Mouse (Mus musculus): Measurements from ENCODE around the gene Slc46a2. TPM values are rescaled to one million over a fixed set of nuclear protein-coding genes. Genes with fewer than 3 reads are reported as not detected.

Slc46a2 gene
- polyA plus RNA-seq (2012; rRNA removed): 10.6 and 15.8 TPM in 2 replicates

DNA sequence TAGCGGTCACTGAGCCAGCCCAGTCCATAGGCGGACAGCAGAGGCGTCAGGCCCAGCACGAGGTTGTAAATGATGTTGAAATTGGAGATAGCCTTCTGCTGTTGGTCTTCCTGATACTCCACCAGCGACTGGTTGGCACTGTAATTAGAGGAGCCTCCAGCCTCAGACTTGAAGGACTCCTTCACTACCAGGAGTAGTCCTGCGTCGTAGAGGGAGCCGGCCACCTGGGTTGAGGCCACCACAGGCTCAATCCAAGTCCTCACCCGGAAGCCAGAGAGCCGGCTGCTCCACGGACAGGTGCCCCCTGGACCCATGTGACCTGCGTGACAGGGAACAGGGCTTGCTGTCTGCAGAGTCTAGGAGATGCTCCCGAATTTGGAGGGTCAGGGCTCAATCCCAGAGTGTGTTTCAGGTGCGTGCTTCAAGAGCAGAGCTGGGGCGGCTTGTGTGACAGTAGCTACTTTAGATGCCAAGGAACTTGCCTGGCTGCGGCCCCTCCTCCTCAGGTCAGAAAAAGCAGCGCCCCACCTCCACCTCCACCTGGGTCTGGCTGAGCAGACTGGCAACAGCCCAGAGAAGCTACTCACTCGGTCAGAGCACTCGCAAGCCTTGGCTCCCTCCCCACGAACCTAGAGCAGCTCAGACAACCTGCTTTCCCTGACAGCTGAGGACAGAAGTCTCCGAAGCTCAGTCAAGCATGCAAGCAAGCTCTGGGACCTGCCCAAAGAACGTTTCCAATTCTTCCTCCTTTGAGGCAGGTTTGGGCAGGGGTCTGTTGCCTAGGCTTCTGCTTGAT, at the start of gene Slc46a2:
Gene Slc46a2 (minus strand): TSS at position 449 of the 796 bp plus-strand sequence.
- no peak for DNase-seq (ENCODE audit: low read depth)

DNA sequence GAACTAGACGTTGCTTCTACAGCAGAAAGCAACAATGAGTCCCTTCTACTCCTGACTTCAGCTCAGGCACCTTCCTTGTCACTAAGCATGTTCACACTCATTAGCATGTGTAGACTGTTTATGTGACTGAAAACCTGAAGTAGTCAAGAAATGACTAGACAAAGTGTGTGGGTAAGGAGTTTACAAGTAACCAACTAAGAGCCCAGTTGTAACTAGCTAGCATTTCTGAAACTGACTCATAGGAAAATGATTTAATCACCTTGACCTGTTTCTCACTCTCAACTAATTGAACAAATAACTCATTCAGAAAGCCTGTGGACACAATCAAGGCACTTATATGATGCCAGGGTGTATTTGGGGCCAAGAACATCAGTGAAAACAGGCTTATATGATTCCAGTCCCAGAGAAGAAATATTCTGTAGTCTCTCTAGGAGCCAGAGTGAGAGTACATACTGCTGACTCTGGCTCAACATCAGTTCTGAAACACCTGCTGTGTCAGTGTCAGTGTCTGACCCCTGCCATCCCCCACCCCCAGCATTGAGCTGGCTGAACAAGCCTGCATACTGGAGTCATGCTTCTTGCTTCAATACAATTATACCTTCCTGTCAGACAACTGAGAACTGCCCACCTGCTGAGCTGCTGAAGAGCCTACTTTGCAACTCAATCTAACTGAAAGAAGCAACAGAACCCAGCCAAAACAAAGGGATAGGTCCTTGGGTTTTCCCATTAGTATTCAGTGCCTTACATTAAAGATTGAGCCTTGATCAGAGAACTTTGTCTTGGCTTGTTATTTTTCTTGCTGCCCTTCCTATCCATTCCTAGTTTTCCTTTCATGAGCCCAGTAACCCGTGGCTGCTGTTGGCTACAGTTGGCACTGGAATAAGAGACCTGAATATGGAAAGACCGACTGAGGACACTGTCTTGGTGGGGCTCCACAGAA, 48.8 kb upstream of the Slc46a2 start, which contains the start of gene Mup6:
Gene Mup6 (plus strand): TSS at position 890 of the 940 bp plus-strand sequence.
- no peak for DNase-seq (ENCODE audit: low read depth)

DNA sequence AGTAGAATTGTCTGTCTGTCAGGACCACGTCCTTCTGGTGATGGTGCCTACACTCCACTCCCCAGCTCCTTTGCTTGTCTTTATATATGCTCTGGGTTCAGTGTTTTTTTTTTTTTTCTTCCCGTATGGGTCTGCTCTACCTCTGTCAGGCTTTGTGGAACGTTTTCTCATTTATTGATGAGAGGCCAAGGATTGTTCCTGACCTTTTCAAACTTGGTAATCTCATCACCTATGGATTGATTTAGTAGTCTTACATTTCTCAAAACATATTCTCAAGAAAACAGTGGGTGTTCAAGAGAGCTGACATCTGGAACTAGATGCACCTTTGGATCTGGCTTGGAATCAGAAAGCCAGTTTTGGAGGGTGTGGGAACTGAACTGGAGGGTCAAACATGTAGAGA, 45.8 kb upstream of the Slc46a2 start, which contains the start of gene Mup4:
Gene Mup4 (minus strand): TSS at position 101 of the 400 bp plus-strand sequence.
- DNase-seq (ENCODE audit: low read depth): no peak

DNA sequence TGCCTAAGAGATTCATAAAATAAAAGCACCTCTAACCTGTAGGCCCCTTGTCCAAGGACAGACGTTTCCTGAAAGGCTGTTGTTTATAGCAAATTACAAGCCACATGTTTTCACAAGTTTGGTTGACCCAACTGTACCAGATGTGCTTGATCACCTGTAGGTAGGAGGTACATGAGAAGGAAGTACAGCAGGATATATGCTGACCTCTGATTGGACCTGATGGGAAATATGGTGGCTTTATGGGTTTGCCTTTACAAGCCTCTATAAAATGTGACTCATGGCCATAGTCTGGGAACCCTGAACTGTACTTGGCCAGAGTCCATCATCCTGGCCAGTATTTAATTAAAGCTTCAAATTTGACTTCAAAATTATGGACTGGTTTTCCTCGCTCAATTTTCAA, 22.7 kb upstream of the Slc46a2 start:
- no peak for DNase-seq (ENCODE audit: low read depth)

DNA sequence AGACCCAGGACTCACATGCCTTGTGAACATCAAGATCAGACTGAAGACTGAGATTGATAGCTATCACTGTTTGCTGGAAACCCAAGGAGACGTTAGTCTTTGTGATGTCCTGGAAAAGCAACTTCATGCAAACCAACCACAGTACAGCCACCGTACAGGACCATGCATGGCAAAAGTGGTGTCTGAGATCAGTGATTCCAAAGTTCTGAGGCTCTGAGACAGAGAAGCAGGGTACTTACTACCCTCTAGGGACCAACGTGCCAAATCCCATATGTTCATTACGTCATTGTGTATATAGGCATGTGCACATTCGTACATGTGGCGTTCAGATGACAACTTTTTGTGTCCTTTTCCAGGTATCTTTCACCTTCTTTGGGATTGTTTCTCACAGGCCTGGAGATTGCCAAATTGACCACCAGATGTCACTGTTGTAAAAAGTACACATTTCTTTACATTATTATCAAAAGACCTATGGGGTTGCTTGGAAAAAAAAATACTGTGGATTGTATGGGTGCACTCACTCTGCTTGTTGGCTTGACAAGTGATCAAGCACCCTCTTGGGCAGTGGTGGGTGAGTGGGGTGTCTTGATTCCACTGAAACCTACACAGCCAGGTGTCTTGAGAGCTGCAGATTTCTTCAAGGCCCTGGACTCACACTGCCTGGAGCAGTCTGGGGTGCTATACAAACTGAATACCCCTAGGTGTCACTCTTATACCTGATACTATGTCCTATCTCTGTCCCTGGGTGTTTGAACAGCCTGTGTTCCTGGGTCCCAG, 17.8 kb upstream of the Slc46a2 start:
- no peak for DNase-seq (ENCODE audit: low read depth)

DNA sequence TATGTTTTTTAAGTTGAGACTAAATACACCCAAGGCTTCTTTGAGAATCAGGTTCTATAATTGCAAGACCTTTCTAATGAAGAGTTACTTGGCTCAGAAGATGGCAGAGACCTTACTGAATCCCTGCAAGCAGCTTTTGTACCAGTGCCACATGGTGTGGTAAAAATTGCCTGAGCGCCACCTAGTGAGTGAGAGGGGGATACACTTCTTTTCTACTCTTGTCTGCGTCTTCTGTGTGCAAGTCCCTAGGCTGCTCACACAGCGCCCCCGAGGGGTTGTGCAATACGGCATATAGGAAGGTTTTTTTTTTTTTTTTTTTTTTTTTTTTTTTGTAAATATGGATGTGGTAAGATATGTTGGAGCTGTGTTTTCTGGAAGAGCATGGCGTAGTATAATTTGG, 13.5 kb upstream of the Slc46a2 start:
- DNase-seq (ENCODE audit: low read depth): no peak

DNA sequence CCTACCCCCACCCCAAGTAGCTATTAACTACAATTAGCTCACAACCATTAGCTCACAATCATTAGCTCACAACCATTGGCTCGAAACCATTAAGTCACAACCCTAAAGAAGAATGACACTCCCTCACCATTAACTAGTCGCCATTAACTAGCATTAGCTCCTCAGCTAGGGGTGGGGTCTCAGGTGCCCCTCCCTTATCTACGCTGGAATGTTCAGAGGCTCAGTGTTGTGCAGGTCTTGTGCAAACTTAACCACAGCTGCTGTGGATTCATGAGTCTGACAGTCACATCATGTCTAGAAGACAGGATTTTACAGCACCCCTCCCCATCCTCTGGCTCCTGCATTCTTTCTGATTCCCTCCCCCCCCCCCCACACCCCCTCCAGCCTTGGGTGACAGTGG, 12.8 kb upstream of the Slc46a2 start:
- DNase-seq (ENCODE audit: low read depth): no peak

DNA sequence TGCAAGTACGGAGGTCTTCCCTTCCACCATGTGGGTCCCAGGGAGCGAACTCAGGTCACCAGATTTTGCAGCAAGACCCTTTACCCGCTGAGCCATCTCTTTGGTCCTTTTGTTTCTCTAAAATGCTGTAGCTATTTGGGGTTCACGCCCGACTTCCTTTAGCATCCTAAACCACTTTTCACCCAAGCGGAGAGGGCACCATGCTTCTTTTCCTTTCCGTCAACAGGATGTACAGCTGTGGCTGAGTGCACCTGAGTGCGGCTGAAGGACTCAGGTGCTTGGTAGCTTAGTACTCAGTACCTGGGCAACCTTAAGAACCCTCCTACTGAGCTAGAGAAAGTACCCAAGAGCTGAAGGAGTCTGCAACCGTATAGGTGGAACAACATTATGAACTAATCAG, 10.2 kb upstream of the Slc46a2 start:
- DNase-seq (ENCODE audit: low read depth): no peak

DNA sequence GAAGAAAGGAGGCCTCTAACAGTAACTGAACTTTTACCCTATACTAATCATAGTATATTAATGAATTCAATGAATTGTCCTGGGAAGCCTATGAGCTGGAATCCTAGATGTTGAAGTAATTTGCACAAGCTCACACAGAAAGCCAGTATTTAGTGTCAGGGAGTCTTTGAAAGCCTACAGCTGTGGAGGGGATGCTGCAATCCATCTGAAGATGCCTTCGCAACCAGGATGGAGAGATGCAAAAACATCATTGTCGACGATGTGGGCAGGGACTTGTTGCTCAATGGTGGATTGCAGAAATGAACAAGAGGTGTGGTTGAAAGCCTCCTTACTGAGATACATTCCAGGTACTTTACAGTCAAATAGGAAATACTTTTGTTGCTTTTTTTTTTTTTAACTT, 3.1 kb upstream of the Slc46a2 start:
- DNase-seq (ENCODE audit: low read depth): no peak

DNA sequence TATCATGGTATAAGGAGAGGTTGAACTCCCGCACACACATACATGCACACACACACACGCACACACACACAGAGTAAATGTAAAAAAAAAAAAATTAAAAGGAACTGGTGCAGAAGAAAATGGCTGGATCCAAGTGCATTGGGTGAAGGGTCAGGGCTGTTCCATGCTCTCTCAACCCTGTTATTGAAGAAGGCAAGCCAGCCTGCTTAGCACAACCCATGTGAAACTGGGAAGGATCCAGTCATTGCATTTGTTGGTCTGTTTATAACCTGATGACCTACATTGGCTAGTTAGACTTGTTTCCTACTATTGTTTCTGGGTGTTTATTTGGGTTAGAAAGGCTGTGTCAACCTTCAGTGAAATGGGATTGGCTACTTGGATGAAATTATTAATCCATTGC, 6.1 kb downstream of the Slc46a2 start:
- no peak for DNase-seq (ENCODE audit: low read depth)

DNA sequence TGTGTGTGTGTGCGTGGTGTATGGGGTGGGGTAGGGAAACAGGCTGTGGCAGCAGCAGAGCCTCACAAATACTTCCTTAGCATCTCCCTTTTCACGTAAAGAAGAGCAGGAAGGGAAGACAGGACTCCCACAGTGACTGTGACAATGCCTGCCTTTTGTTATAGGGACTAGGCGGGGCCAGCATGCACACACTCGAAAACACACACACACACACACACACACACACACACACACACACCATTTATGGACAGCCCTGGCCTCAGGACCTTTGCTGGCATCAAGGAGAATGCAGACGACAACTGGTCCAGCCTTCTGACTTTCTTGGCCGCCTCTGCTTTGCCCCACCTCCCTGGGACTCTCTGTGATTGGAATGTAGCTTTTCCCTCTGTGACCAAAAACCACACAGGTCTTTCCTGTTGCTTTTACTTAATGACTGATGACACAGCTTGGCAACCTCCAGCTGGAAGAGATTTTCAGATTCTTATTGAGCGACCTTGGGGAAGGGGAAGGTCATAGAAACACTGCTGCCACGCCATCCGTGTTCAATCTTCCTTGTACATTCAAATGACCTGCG, 7.1 kb downstream of the Slc46a2 start:
- DNase-seq (ENCODE audit: low read depth): no peak

DNA sequence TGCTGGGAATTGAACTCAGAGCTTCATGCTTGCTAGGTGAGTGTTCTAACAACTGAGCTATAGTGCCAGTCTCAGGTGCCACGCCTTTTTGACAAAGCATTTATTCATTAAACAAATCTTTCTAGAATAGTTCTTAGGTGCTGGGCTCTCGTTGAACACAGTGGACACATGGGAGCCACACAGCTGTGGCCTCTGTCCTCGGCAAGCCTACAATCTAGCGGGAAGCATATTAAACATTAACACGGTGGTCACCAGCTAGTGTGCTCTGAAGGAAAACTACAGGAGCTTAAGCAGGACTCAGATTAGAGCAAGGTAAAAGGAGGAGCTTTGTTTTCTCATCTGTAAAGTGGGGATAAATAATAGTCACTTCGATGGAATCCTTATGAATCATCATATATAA, 7.8 kb downstream of the Slc46a2 start:
- no peak for DNase-seq (ENCODE audit: low read depth)

DNA sequence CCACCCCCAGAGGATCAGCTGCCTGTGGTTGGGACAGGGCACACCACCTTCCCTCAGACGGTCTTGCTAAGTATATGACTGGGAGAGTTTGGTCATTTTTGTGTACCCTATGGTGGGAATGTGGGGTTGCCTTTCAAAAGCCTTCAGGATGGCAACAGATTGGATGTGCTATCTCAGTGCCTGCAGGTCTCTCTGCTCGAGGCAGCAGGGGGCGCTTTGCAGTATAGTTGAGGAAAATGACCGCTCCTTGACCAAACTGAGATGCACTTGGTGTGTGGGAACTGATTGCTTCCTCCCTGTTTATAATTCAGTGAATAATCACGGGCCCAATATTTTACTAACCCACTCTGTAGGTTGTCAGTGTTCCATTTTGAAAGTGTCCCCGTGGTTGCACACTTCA, 12.3 kb downstream of the Slc46a2 start:
- DNase-seq (ENCODE audit: low read depth): no peak

DNA sequence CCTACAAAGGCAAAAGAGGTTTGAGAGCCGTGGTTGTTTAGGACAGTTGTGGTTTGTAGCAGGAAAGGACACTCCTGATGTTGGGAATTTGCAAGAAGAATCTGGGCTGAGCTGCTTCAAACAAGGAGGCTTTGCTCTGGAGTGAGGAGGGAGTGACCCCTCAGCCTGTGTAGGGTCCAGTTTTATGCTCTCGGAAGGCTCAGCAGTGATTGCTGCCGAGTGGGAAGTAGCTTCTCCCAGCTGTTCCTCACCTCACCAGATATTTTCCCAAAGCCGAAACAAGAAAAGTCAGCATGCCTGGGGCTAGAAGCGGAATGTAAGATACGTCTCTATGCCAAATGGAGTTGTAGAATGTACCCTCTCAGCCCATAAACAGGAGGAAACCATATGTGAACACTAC, 13.0 kb downstream of the Slc46a2 start:
- DNase-seq (ENCODE audit: low read depth): no peak

DNA sequence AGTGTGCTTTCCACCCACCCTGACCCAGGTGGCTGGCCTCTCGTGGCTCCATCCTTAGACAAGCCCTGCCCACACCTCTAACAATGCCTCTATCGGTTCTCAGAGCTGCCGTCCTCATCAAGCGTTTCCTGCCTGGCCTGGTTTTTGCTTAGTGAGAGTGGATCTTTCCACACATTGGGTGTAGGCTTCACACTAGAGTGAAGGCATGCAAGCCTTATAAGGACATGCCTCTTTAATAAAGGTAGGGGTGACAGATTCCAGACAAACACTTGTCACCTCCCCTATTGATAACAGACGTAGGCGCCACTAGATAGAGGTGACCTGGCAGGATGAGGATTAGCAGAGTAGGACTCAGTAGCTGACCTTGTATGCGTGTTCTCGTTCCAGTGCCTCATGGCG, 16.3 kb downstream of the Slc46a2 start:
- no peak for DNase-seq (ENCODE audit: low read depth)

DNA sequence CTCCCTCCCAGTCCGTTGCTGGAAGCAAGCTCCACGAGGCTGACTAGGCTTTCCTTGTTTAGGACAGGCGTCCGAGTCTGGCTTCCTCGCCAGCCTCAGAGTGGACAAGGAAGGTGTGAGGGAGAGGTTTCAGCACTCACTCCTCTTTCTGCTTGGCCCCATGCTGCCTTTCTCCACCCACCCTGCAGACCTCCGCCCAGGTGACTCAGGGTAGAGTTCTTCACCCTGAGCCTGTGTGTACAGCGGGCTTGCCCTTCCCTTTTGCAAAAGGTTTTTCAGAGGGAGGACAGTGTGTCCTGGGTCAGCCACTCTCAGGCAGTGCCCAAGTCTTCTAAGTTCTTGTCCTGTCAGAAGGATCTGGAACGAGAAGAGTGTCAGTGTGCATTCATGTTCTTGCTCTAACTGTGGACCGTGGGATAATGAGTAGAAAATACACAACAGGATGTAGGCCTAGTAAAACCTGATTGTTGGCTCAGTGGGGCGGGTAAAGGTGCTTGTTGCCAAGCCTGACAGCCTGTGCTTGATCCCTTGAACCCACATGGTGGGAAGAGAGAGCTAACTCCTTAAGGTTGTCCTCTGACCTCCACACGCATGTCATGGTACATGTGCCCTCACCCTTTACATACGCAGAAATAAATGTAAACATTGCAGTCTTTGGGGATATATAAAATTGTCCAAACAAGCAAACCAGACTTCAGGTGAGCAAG, 16.9 kb downstream of the Slc46a2 start:
- DNase-seq (ENCODE audit: low read depth): no peak

DNA sequence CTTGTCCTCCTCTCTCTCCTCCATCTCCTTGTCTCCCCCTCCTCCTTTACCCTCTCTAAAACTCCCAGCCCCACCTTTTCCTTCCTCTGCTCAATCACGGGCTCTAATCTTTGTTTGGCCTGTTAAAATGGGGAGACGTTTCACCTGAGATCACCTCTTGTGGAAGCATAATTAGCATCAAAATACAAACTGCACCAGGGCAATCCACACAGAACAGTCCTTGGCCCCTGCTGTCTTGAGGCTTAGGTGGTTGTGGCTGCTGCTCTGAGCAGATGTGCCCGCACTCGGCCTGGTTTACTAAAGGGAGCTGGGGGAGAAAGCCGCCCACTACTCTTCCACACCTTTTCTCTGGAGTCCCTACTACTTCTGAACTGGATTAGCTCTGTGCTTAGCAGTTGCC, 18.9 kb downstream of the Slc46a2 start:
- DNase-seq (ENCODE audit: low read depth): no peak

DNA sequence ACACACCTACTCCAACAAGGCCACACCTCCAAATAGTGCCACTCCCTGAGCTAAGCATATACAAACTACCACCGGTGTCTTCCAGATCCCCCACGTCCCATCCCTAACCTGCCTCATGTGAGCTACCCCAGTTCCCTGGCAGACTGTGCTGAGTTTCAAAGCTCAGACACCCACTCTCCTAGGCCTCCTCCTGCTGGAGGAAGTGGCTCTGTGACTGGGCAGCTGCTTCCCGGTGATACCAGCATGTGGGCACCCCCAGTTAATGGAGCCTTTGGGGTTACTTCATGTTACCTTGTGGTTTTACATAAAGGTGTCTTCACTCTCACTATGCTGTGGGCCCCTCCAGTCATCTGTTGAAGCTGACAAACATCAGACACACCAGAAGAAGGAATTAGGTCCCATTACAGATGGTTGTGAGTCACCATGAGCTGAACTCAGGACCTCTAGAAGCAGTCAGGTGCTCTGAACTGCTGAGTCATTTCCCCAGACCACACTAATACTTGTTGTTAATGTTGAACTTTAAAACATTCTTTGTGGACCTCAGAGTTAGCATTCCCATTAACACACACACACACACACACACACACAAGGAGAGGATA, 19.8 kb downstream of the Slc46a2 start:
- no peak for DNase-seq (ENCODE audit: low read depth)

DNA sequence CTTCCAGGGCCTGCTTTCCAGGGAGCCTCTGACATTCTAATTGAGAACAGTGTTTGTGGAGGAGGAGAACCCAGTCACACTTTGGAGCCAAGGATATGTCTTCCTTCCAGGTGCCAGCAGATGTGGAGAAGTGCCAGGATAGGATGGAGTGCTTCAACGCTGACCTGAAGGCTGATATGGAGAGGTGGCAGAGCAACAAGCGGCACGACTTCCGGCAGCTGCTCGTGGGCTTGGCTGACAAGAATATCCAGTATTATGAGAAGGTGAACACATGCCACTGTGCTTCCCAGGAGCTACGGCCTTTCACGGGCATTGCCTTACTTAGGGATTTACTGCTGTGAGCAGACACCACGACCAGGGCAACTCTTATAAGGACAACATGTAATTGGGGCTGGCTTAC, 20.4 kb downstream of the Slc46a2 start:
- no peak for DNase-seq (ENCODE audit: low read depth)

DNA sequence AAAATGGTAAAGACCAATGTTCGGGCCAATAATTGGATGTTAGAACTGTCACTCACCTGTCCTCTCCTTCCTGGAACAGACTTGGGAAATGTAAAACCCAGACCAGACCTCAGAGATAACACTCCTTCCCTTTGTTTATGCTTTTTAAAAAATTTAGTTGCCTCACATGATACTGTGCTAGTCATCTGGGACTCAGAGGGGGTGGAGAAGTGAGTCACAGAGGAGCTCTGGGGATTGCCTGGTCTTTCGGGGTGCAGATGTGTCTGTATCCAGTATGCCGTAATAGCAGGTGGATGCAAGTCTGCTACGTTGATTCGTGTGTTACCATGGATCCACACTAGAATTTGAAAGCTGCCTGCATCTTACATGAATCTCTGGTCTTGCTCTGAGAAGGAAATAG, 22.1 kb downstream of the Slc46a2 start:
- DNase-seq (ENCODE audit: low read depth): no peak
